8 mouse cellular contexts compared by ENCODE assay signal in genomic region chr16:16896015-16896381, GRCm38 (mm10). TPM values are rescaled to one million over a fixed set of nuclear protein-coding genes. Genes with fewer than 3 reads are reported as not detected.
DNase-seq lines count a peak whose midpoint lies in the region; ATAC-seq and TF ChIP-seq lines count a peak whose summit lies in the region.
"Had no signal": no experiment of that assay in that cellular context is flagged by ENCODE, and none has a peak within 500 bp of the region (broad histone marks: within the 10 kb centered on the region; RNA-seq: fewer than 3 reads in every experiment).

No protein-coding gene starts in this region.

- TF ChIP-seq POLR2A in spleen, adult 2 months (IDR thresholded peaks at IDR 0.05; ENCODE audit: low read depth, low read length) = no peak

- no peaks in the 10 kb centered on the region for H3K27me3 ChIP-seq in spleen, adult 2 months (ENCODE audit: control insufficient read depth, insufficient read depth, low read length)
- no peaks in the 10 kb centered on the region for H3K27me3 ChIP-seq in forebrain, embryonic 11.5 days (ENCODE audit: control insufficient read depth, insufficient read depth, low read length)
- H3K27me3 ChIP-seq in liver, embryonic 14.5 days (ENCODE audit: control insufficient read depth, insufficient read depth, low read length) = no peaks in the 10 kb centered on the region
- H3K27me3 ChIP-seq in stomach, postnatal 0 days (ENCODE audit: control insufficient read depth, insufficient read depth, low read length) = no peaks in the 10 kb centered on the region

- H3K4me3 ChIP-seq in spleen, adult 2 months (ENCODE audit: extremely low read depth, insufficient read depth, insufficient read length) = no peak overlapping the region
- peak overlapping the region; percentile 42; the same call in 1 of the 2 replicates for H3K4me3 ChIP-seq in forebrain, embryonic 11.5 days (ENCODE audit: low read depth, low read length)
- peak overlapping the region in 1 of 2 experiments; percentile 65; a peak in 1 of 4 replicates for H3K4me3 ChIP-seq in liver, embryonic 14.5 days (ENCODE audit: insufficient read depth in 1 of 2, low read depth in 2 of 2, low read length in 2 of 2)
- H3K4me3 ChIP-seq in stomach, postnatal 0 days (ENCODE audit: low read depth, low read length) = no peak overlapping the region

- DNase-seq in spleen, adult 2 months (ENCODE audit: low read depth in 1 of 2, low spot score in 2 of 2) = peak; percentile 37 to 42
- no peak for DNase-seq in spleen, adult 12 weeks (ENCODE audit: low spot score)
- DNase-seq in forebrain, embryonic 11.5 days (ENCODE audit: low spot score) = no peak
- DNase-seq in liver, embryonic 14.5 days (ENCODE audit: low read depth in 3 of 3, low spot score in 3 of 3) = no peak
- no peak for DNase-seq in stomach, postnatal 0 days (ENCODE audit: low spot score)
- DNase-seq in natural killer cell, adult 2 months (ENCODE audit: low spot score in 2 of 2) = no peak
- no peak for DNase-seq in ovary, adult 18-20 months (ENCODE audit: low spot score)

- H3K36me3 ChIP-seq in spleen, adult 2 months (ENCODE audit: control insufficient read depth, insufficient read depth, low read length) = peaks cover 17% of the 10 kb centered on the region
- H3K36me3 ChIP-seq in forebrain, embryonic 11.5 days (ENCODE audit: control insufficient read depth, insufficient read depth, low read length) = peaks cover 7% of the 10 kb centered on the region; the same call in 1 of the 2 replicates
- H3K36me3 ChIP-seq in liver, embryonic 14.5 days (replicated peaks; ENCODE audit: control insufficient read depth, insufficient read depth, low read depth) = peaks cover 7% of the 10 kb centered on the region
- H3K36me3 ChIP-seq in stomach, postnatal 0 days (ENCODE audit: control insufficient read depth, insufficient read depth, low read length) = peaks cover 8% of the 10 kb centered on the region

- peaks cover 9% of the 10 kb centered on the region for H3K4me1 ChIP-seq in spleen, adult 2 months (ENCODE audit: control insufficient read depth, insufficient read depth, insufficient read length)
- peaks cover 8% of the 10 kb centered on the region for H3K4me1 ChIP-seq in forebrain, embryonic 11.5 days (replicated peaks; ENCODE audit: control insufficient read depth, insufficient read depth, low read length)
- peaks cover 6 to 11% of the 10 kb centered on the region in 2 experiments for H3K4me1 ChIP-seq in liver, embryonic 14.5 days (replicated peaks; ENCODE audit: control insufficient read depth in 2 of 2, insufficient read depth in 2 of 2, low read length in 1 of 2)
- H3K4me1 ChIP-seq in stomach, postnatal 0 days (replicated peaks; ENCODE audit: control insufficient read depth, insufficient read depth) = no peaks in the 10 kb centered on the region

- TF ChIP-seq EP300 in liver, embryonic 14.5 days (IDR thresholded peaks at IDR 0.05; ENCODE audit: low read depth) = no peak
- no peak for TF ChIP-seq EP300 in stomach, postnatal 0 days (optimal IDR thresholded peaks at IDR 0.05)

- peak overlapping the region; percentile 28 for H3K27ac ChIP-seq in spleen, adult 2 months (ENCODE audit: insufficient read depth, low read length)
- H3K27ac ChIP-seq in forebrain, embryonic 11.5 days (ENCODE audit: low read depth, low read length) = 0 out of 2 replicates have a peak overlapping the region, but pooled peaks have one; percentile 50
- H3K27ac ChIP-seq in liver, embryonic 14.5 days = no peak overlapping the region
- peak overlapping the region; percentile 61; the same call in 1 of the 2 replicates for H3K27ac ChIP-seq in stomach, postnatal 0 days (replicated peaks)
- H3K27ac ChIP-seq: macrophage had no signal

- TF ChIP-seq CTCF in spleen, adult 2 months (IDR thresholded peaks at IDR 0.05; ENCODE audit: extremely low read depth, insufficient read depth, insufficient read length, insufficient replicate concordance) = no peak
- TF ChIP-seq CTCF in liver, embryonic 14.5 days (IDR thresholded peaks at IDR 0.05; ENCODE audit: low read depth) = no peak
- no peak for TF ChIP-seq CTCF in stomach, postnatal 0 days (IDR thresholded peaks at IDR 0.05; ENCODE audit: low read depth)

- H3K9ac ChIP-seq in forebrain, embryonic 11.5 days (ENCODE audit: low read length) = peak overlapping the region; percentile 27
- H3K9ac ChIP-seq in liver, embryonic 14.5 days (replicated peaks) = 0 out of 2 replicates have a peak overlapping the region, but pooled peaks have one; percentile 32
- no peak overlapping the region for H3K9ac ChIP-seq in stomach, postnatal 0 days (ENCODE audit: low read length)

- H3K4me2 ChIP-seq in forebrain, embryonic 11.5 days (ENCODE audit: low read depth, low read length, severe bottlenecking) = no peak overlapping the region
- H3K4me2 ChIP-seq in liver, embryonic 14.5 days (ENCODE audit: low read depth) = peak overlapping the region; percentile 88
- H3K4me2 ChIP-seq in stomach, postnatal 0 days (replicated peaks; ENCODE audit: low read depth) = no peak overlapping the region

- H3K9me3 ChIP-seq in forebrain, embryonic 11.5 days (ENCODE audit: control insufficient read depth, low read length) = no peaks in the 10 kb centered on the region
- no peaks in the 10 kb centered on the region for H3K9me3 ChIP-seq in liver, embryonic 14.5 days (ENCODE audit: control insufficient read depth, low read length)
- no peaks in the 10 kb centered on the region for H3K9me3 ChIP-seq in stomach, postnatal 0 days (ENCODE audit: control insufficient read depth, low read length)

- no peak for ATAC-seq in forebrain, embryonic 11.5 days (replicated peaks; ENCODE audit: low FRiP score)
- no peak; the same call in 1 of the 2 replicates for ATAC-seq in liver, embryonic 14.5 days (ENCODE audit: insufficient read depth)
- no peak for ATAC-seq in stomach, postnatal 0 days (ENCODE audit: low FRiP score, low TSS enrichment)

- 5% methylated on average over 4 of the region's 4 CpGs for WGBS in spleen, adult 2 months
- WGBS in forebrain, embryonic 11.5 days = 26% methylated on average over 4 of the region's 4 CpGs
- WGBS in liver, embryonic 14.5 days (ENCODE audit: insufficient replicate concordance) = 8% methylated on average over 4 of the region's 4 CpGs
- WGBS in stomach, postnatal 0 days = 30% methylated on average over 4 of the region's 4 CpGs

RNA-seq across cellular contexts. Expression of gene Ppm1f, which starts 0.3 kb away (rescaled TPM):
- 10.1 and 11.3 TPM in 2 replicates for polyA plus RNA-seq in spleen, adult 2 months (2012; rRNA removed)
- polyA plus RNA-seq in forebrain, embryonic 11.5 days (2014; fragmentation: Nextera tagmentation; extraction: Ambion mirVana) = 22.1 and 24.5 TPM in 2 replicates
- 4.0 and 5.3 TPM in 2 replicates for polyA plus RNA-seq in liver, embryonic 14.5 days (2012; rRNA removed)
- polyA plus RNA-seq in liver, embryonic 14.5 days (2014; fragmentation: Nextera tagmentation; extraction: Ambion mirVana) = 3.8 and 4.1 TPM in 2 replicates
- polyA plus RNA-seq in stomach, postnatal 0 days (2015; fragmentation: Nextera tagmentation; extraction: Ambion mirVana) = 5.5 and 6.0 TPM in 2 replicates

RNA-seq across cellular contexts. Expression of gene Vpreb1, which starts 25.4 kb away (rescaled TPM):
- polyA plus RNA-seq in spleen, adult 2 months (2012; rRNA removed) = 2.6 and 4.6 TPM in 2 replicates
- 0.63 and 1.3 TPM in 2 replicates for polyA plus RNA-seq in forebrain, embryonic 11.5 days (2014; fragmentation: Nextera tagmentation; extraction: Ambion mirVana)
- 1.5 and 1.8 TPM in 2 replicates for polyA plus RNA-seq in liver, embryonic 14.5 days (2012; rRNA removed)
- polyA plus RNA-seq in liver, embryonic 14.5 days (2014; fragmentation: Nextera tagmentation; extraction: Ambion mirVana) = 2.6 and 3.6 TPM in 2 replicates
- 0.91 and 1.1 TPM in 2 replicates for polyA plus RNA-seq in stomach, postnatal 0 days (2015; fragmentation: Nextera tagmentation; extraction: Ambion mirVana)
- polyA plus RNA-seq: macrophage had no signal

RNA-seq across cellular contexts. Expression of gene Top3b, which starts 25.5 kb away (rescaled TPM):
- 63.3 and 65.7 TPM in 2 replicates for polyA plus RNA-seq in spleen, adult 2 months (2012; rRNA removed)
- polyA plus RNA-seq in forebrain, embryonic 11.5 days (2014; fragmentation: Nextera tagmentation; extraction: Ambion mirVana) = 70.3 and 75.7 TPM in 2 replicates
- polyA plus RNA-seq in liver, embryonic 14.5 days (2012; rRNA removed) = 22.8 and 25.4 TPM in 2 replicates
- 19.1 and 22.5 TPM in 2 replicates for polyA plus RNA-seq in liver, embryonic 14.5 days (2014; fragmentation: Nextera tagmentation; extraction: Ambion mirVana)
- polyA plus RNA-seq in stomach, postnatal 0 days (2015; fragmentation: Nextera tagmentation; extraction: Ambion mirVana) = 29.4 and 33.6 TPM in 2 replicates

RNA-seq across cellular contexts. Expression of gene Igll1, which starts 32.2 kb away (rescaled TPM):
- polyA plus RNA-seq in spleen, adult 2 months (2012; rRNA removed) = 0.25 TPM in 1 of 2 replicates, not detected in the other
- not detected in 2 replicates for polyA plus RNA-seq in forebrain, embryonic 11.5 days (2014; fragmentation: Nextera tagmentation; extraction: Ambion mirVana)
- polyA plus RNA-seq in liver, embryonic 14.5 days (2012; rRNA removed) = 1.4 and 1.7 TPM in 2 replicates
- polyA plus RNA-seq in liver, embryonic 14.5 days (2014; fragmentation: Nextera tagmentation; extraction: Ambion mirVana) = 2.7 and 4.1 TPM in 2 replicates
- 0.19 TPM in 1 of 2 replicates, not detected in the other for polyA plus RNA-seq in stomach, postnatal 0 days (2015; fragmentation: Nextera tagmentation; extraction: Ambion mirVana)
- polyA plus RNA-seq: macrophage had no signal

Comparison
In these comparisons a context has a peak if more than half of its experiments do, and no peak if none do; other contexts are left out.
1. DNase-seq: peak in spleen, adult 2 months (2 of 2); none in spleen, adult 12 weeks (single experiment), forebrain, embryonic 11.5 days (single experiment), liver, embryonic 14.5 days (0 of 3), stomach, postnatal 0 days (single experiment), natural killer cell, adult 2 months (0 of 2) and ovary, adult 18-20 months (single experiment).